20 mouse cellular contexts compared by ENCODE assay signal in genomic region chr8:104758209-104758608, GRCm38 (mm10). TPM values are rescaled to one million over a fixed set of nuclear protein-coding genes. Genes with fewer than 3 reads are reported as not detected.
DNase-seq lines count a peak whose midpoint lies in the region; ATAC-seq and TF ChIP-seq lines count a peak whose summit lies in the region.
"Had no signal": no experiment of that assay in that cellular context is flagged by ENCODE, and none has a peak within 500 bp of the region (broad histone marks: within the 10 kb centered on the region; RNA-seq: fewer than 3 reads in every experiment).

No protein-coding gene starts in this region.

- TF ChIP-seq CTCF in midbrain, postnatal 0 days (IDR thresholded peaks at IDR 0.05): no peak
- TF ChIP-seq CTCF in heart, adult 2 months (IDR thresholded peaks at IDR 0.05): no peak

- H3K9me3 ChIP-seq in hindbrain, embryonic 16.5 days (ENCODE audit: control insufficient read depth, low read length): no peaks in the 10 kb centered on the region
- H3K9me3 ChIP-seq in hindbrain, embryonic 11.5 days (ENCODE audit: control insufficient read depth, low read length): no peaks in the 10 kb centered on the region
- H3K9me3 ChIP-seq in midbrain, postnatal 0 days (ENCODE audit: low read length): no peaks in the 10 kb centered on the region
- H3K9me3 ChIP-seq: liver, embryonic 12.5 days had no signal

- H3K79me2 ChIP-seq in heart, adult 2 months (replicated peaks; ENCODE audit: control insufficient read depth, insufficient read depth, low read length): no peaks in the 10 kb centered on the region

- no peaks in the 10 kb centered on the region for H3K4me1 ChIP-seq in hindbrain, embryonic 16.5 days (ENCODE audit: control insufficient read depth, insufficient read depth, low read depth, low read length)
- H3K4me1 ChIP-seq in hindbrain, embryonic 11.5 days (replicated peaks; ENCODE audit: control insufficient read depth, insufficient read depth, low read length): no peaks in the 10 kb centered on the region
- no peaks in the 10 kb centered on the region for H3K4me1 ChIP-seq in midbrain, postnatal 0 days (ENCODE audit: insufficient read depth, low read length)
- H3K4me1 ChIP-seq in heart, adult 2 months (ENCODE audit: control insufficient read depth, insufficient read depth, low read length): no peaks in the 10 kb centered on the region
- H3K4me1 ChIP-seq: liver, embryonic 12.5 days had no signal

- H3K4me2 ChIP-seq in hindbrain, embryonic 16.5 days (ENCODE audit: low read length): no peak overlapping the region
- no peak overlapping the region for H3K4me2 ChIP-seq in hindbrain, embryonic 11.5 days (replicated peaks; ENCODE audit: low read depth, low read length)
- no peak overlapping the region for H3K4me2 ChIP-seq in midbrain, postnatal 0 days (ENCODE audit: low read depth, low read length, poor library complexity, severe bottlenecking)
- H3K4me2 ChIP-seq: liver, embryonic 12.5 days had no signal

- H3K27me3 ChIP-seq in hindbrain, embryonic 16.5 days (replicated peaks; ENCODE audit: control insufficient read depth, insufficient read depth, low read length): no peaks in the 10 kb centered on the region
- no peaks in the 10 kb centered on the region for H3K27me3 ChIP-seq in hindbrain, embryonic 11.5 days (ENCODE audit: control insufficient read depth, insufficient read depth, low read length)
- no peaks in the 10 kb centered on the region for H3K27me3 ChIP-seq in midbrain, postnatal 0 days (ENCODE audit: insufficient read depth, low read length)
- H3K27me3 ChIP-seq in heart, adult 2 months (ENCODE audit: control insufficient read depth, insufficient read depth, low read length): no peaks in the 10 kb centered on the region
- H3K27me3 ChIP-seq: liver, embryonic 12.5 days had no signal

- H3K9ac ChIP-seq in hindbrain, embryonic 16.5 days (ENCODE audit: low read depth, low read length): no peak overlapping the region
- no peak overlapping the region for H3K9ac ChIP-seq in hindbrain, embryonic 11.5 days (ENCODE audit: low read depth, low read length)
- no peak overlapping the region for H3K9ac ChIP-seq in midbrain, postnatal 0 days (replicated peaks; ENCODE audit: low read length, poor library complexity, severe bottlenecking)
- no peak overlapping the region for H3K9ac ChIP-seq in heart, adult 2 months (ENCODE audit: low read depth, low read length)
- H3K9ac ChIP-seq: liver, embryonic 12.5 days had no signal

- WGBS in hindbrain, embryonic 16.5 days: 83% methylated on average over 2 of the region's 2 CpGs
- WGBS in hindbrain, embryonic 11.5 days: 94% methylated on average over 2 of the region's 2 CpGs
- 85% methylated on average over 2 of the region's 2 CpGs for WGBS in midbrain, postnatal 0 days
- WGBS in heart, adult 2 months: 88% methylated on average over 2 of the region's 2 CpGs

- intact Hi-C loops in heart, adult 2 months (cut with DNase I): no loop called here

- TF ChIP-seq POLR2A in heart, adult 2 months (IDR thresholded peaks at IDR 0.05; ENCODE audit: insufficient read depth, low read depth, low read length): no peak

- no peak overlapping the region for H3K4me3 ChIP-seq in hindbrain, embryonic 16.5 days (ENCODE audit: low read length)
- H3K4me3 ChIP-seq in hindbrain, embryonic 11.5 days (ENCODE audit: low read depth, low read length): no peak overlapping the region
- H3K4me3 ChIP-seq in midbrain, postnatal 0 days (ENCODE audit: low read depth, low read length): no peak overlapping the region
- no peak overlapping the region for H3K4me3 ChIP-seq in heart, adult 2 months
- H3K4me3 ChIP-seq: gastrocnemius, adult 2 months; liver, embryonic 12.5 days; myocyte had no signal

- H3K36me3 ChIP-seq in hindbrain, embryonic 16.5 days (ENCODE audit: control insufficient read depth, insufficient read depth, low read length): no peaks in the 10 kb centered on the region
- H3K36me3 ChIP-seq in hindbrain, embryonic 11.5 days (ENCODE audit: control insufficient read depth, insufficient read depth, low read length): no peaks in the 10 kb centered on the region
- H3K36me3 ChIP-seq in midbrain, postnatal 0 days (ENCODE audit: insufficient read depth, low read length): no peaks in the 10 kb centered on the region
- H3K36me3 ChIP-seq in heart, adult 2 months (ENCODE audit: control insufficient read depth, insufficient read depth, low read length): no peaks in the 10 kb centered on the region
- H3K36me3 ChIP-seq: liver, embryonic 12.5 days had no signal

- H3K27ac ChIP-seq in hindbrain, embryonic 16.5 days (ENCODE audit: low read depth, low read length): no peak overlapping the region
- H3K27ac ChIP-seq in hindbrain, embryonic 11.5 days (ENCODE audit: low read depth, low read length): no peak overlapping the region
- H3K27ac ChIP-seq in midbrain, postnatal 0 days (ENCODE audit: low read depth, low read length): no peak overlapping the region
- H3K27ac ChIP-seq in heart, adult 2 months: no peak overlapping the region
- H3K27ac ChIP-seq: gastrocnemius, adult 2 months; liver, embryonic 12.5 days had no signal

- peak; percentile 7 to 11 for DNase-seq in cerebellum, postnatal 36 days
- no peak for DNase-seq in cerebellum, postnatal 4 days (ENCODE audit: low spot score in 2 of 2)
- no peak for DNase-seq in hindbrain, embryonic 11.5 days (ENCODE audit: low spot score)
- peak; percentile 49 to 66 for DNase-seq in layer of hippocampus, adult 18-20 months (ENCODE audit: low spot score in 2 of 2)
- DNase-seq in midbrain, postnatal 0 days (ENCODE audit: low spot score): peak; percentile 18
- DNase-seq in heart, adult 2 months: no peak
- DNase-seq in thymus, postnatal 25 days: no peak
- DNase-seq: cerebellum, adult 11 months; gastrocnemius, adult 2 months; heart, adult 18-20 months; heart, postnatal 10 days; thymus, adult 2 months had no signal

- TF ChIP-seq EP300 in heart, adult 2 months (IDR thresholded peaks at IDR 0.05; ENCODE audit: insufficient read depth, low read depth, low read length): no peak

- ATAC-seq in hindbrain, embryonic 16.5 days: peak; percentile 83
- ATAC-seq in hindbrain, embryonic 11.5 days (ENCODE audit: low FRiP score): no peak
- ATAC-seq in midbrain, postnatal 0 days (ENCODE audit: low FRiP score): 0 out of 2 replicates have a peak, but pooled peaks have one; percentile 49
- ATAC-seq: inflammation-experienced regulatory T-cells, adult 6 months; liver, embryonic 12.5 days had no signal

RNA-seq across cellular contexts. Expression of gene Ces2a, which starts 24.4 kb away (rescaled TPM):
- not detected in 2 replicates for polyA plus RNA-seq in hindbrain, embryonic 16.5 days (2015; fragmentation: Nextera tagmentation; extraction: Ambion mirVana)
- polyA plus RNA-seq in hindbrain, embryonic 11.5 days (2014; fragmentation: Nextera tagmentation; extraction: Ambion mirVana): not detected in 2 replicates
- total RNA-seq in layer of hippocampus, adult 18-20 months (2021): not detected
- not detected in 2 replicates for total RNA-seq in midbrain, postnatal 0 days (2014; rRNA removed)
- not detected in 2 replicates for polyA plus RNA-seq in midbrain, postnatal 0 days (2015; fragmentation: Nextera tagmentation; extraction: Ambion mirVana)
- not detected for total RNA-seq in heart, adult 2 months (2021)
- 0.18 TPM in 1 of 2 replicates, not detected in the other for polyA plus RNA-seq in heart, adult 2 months (2012; rRNA removed)
- total RNA-seq: gastrocnemius, adult 2 months; heart, adult 18-20 months; heart, postnatal 10 days; left cerebral cortex, postnatal 25 days; megakaryocyte progenitor cell, adult 5-6 weeks had no signal
- polyA plus RNA-seq: inflammation-experienced regulatory T-cells, adult 6 months; kidney, embryonic 14.5 days; lung, embryonic 16.5 days; myocyte had no signal

Comparison
In these comparisons a context has a peak if more than half of its experiments do, and no peak if none do; other contexts are left out.
1. DNase-seq: peak in cerebellum, postnatal 36 days (2 of 2), layer of hippocampus, adult 18-20 months (2 of 2) and midbrain, postnatal 0 days (single experiment); none in cerebellum, postnatal 4 days (0 of 2), hindbrain, embryonic 11.5 days (single experiment), heart, adult 2 months (0 of 2) and thymus, postnatal 25 days (single experiment).